Mouse (Mus musculus): Measurements from ENCODE around the gene Phf13.

Phf13 gene

GRCm38 (mm10) chr4:151957584-151958315, 38.3 kb downstream of the Phf13 start:
- H3K9me3 ChIP-seq (ENCODE audit: low read length) = no peaks in the 10 kb centered on the region
- H3K4me1 ChIP-seq (replicated peaks; ENCODE audit: low read depth, low read length) = peaks cover 46% of the 10 kb centered on the region
- H3K27me3 ChIP-seq (ENCODE audit: insufficient read depth, low read length) = no peaks in the 10 kb centered on the region
- no peak for TF ChIP-seq POU5F1 (IDR thresholded peaks at IDR 0.05; ENCODE audit: borderline replicate concordance, low read length)
- TF ChIP-seq NANOG (IDR thresholded peaks at IDR 0.05; ENCODE audit: borderline replicate concordance, low read length) = no peak
- TF ChIP-seq CTCF (conservative IDR thresholded peaks at IDR 0.05; ENCODE audit: low read length) = no peak
- no peak overlapping the region for H3K4me3 ChIP-seq (replicated peaks; ENCODE audit: low read length)
- H3K36me3 ChIP-seq (ENCODE audit: insufficient read depth, low read length) = peaks cover 96% of the 10 kb centered on the region

DNA sequence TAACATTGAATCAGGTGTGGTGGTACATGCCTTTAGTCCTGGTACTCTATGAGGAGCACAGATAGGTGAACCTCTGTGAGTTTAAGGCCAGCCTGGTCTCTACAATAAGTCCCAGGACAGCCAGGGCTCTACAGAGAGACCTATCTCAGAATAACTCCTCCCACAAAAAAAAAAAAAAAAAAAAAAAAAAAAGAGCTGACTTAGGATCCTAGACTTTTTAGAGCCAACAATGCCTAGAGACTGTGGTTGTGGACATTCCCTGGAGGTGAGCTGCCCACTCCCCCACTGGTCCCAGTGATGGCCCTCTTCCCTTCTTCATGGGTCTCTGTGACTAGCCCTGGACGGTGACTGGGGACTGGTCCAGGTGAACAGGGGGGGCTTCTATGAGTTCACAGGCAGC, 40.3 kb downstream of the Phf13 start:
- peaks cover 97% of the 10 kb centered on the region for H3K36me3 ChIP-seq (ENCODE audit: insufficient read depth, low read length)
- H3K9me3 ChIP-seq (ENCODE audit: low read length) = no peaks in the 10 kb centered on the region
- TF ChIP-seq NANOG (IDR thresholded peaks at IDR 0.05; ENCODE audit: borderline replicate concordance, low read length) (no peak), CTCF (conservative IDR thresholded peaks at IDR 0.05; ENCODE audit: low read length) (no peak), POU5F1 (IDR thresholded peaks at IDR 0.05; ENCODE audit: borderline replicate concordance, low read length) (no peak)
- H3K27me3 ChIP-seq (ENCODE audit: insufficient read depth, low read length) = no peaks in the 10 kb centered on the region
- peaks cover 46% of the 10 kb centered on the region for H3K4me1 ChIP-seq (replicated peaks; ENCODE audit: low read depth, low read length)
- no peak overlapping the region for H3K4me3 ChIP-seq (replicated peaks; ENCODE audit: low read length)

DNA sequence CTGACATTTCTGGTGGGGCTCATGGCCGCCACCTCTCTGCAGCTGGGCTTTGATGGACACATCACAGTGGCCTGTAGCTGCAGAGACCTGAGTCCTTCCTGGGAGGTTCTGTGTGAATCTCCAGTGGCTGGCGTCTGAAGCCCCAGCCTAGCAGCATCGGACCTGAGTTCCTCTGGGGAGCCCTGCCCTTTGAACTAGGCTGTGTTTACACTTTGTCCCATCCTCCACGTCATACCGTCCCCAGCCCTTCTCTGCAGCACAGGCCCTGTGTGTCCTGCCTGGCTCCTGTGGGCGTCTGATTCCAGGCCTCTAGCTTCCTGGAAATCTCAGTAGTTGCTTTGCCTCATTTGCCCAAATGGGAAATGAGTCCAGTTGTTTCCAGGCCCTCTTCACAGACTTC, 42.8 kb downstream of the Phf13 start:
- peaks cover 54% of the 10 kb centered on the region for H3K4me1 ChIP-seq (replicated peaks; ENCODE audit: low read depth, low read length)
- H3K4me3 ChIP-seq (replicated peaks; ENCODE audit: low read length) = no peak overlapping the region
- H3K36me3 ChIP-seq (ENCODE audit: insufficient read depth, low read length) = peaks cover 97% of the 10 kb centered on the region
- no peaks in the 10 kb centered on the region for H3K27me3 ChIP-seq (ENCODE audit: insufficient read depth, low read length)
- TF ChIP-seq POU5F1 (IDR thresholded peaks at IDR 0.05; ENCODE audit: borderline replicate concordance, low read length) = no peak
- TF ChIP-seq CTCF (conservative IDR thresholded peaks at IDR 0.05; ENCODE audit: low read length) = no peak
- H3K9me3 ChIP-seq (ENCODE audit: low read length) = no peaks in the 10 kb centered on the region

DNA sequence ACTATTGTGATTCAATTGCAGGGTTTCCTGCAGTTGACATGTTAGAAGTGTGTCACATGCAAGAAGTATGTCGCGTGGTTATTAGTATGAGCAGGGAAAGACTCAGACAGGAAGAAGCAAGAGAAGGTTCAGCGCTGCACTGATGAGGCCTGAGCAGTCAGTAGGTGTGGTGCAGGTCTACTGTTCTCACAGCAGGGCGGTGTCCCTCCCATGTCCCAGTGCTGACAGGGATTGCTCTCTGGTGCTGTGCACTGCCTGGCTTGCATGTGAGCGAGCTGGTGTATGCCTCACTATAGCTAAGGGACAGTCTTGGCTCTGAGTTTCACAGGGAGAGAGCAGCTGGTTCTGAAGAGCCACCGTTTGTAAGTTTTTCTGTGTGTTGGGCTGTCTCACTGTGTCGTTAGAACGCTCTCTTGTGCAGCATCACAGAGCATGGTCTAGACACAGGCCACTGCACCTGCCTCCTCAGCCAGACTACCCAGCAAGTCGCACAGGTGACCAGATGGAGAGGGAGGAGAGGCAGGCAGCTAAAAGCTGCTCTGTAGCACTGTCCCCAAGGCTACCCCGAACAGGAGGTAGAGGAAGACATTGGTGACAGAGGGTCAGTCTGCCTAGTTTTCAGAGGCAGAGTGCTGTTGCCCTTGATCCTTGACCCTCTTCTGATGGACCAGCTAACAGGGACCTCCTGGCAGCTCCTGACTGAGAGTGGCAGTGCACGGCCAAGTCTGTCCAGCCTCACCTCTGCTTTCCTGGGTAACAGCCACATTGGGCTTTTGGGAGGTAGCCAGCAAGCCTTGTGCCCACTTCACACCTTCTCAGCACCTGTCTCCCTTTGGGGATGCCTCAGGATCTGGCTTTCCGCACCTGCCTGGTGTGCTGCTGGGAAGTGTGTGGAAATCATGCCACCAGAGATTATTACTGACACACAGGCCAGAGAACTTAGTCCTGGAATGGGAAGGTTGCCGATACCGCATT, 47.3 kb downstream of the Phf13 start:
- TF ChIP-seq POU5F1 (IDR thresholded peaks at IDR 0.05; ENCODE audit: borderline replicate concordance, low read length) (no peak), NANOG (IDR thresholded peaks at IDR 0.05; ENCODE audit: borderline replicate concordance, low read length) (no peak), CTCF (conservative IDR thresholded peaks at IDR 0.05; ENCODE audit: low read length) (no peak)
- Histone ChIP-seq H3K4me3 (replicated peaks; ENCODE audit: low read length) (no peak overlapping the region), H3K9me3 (ENCODE audit: low read length) (no peaks in the 10 kb centered on the region), H3K27me3 (ENCODE audit: insufficient read depth, low read length) (no peaks in the 10 kb centered on the region), H3K36me3 (ENCODE audit: insufficient read depth, low read length) (peaks cover 91% of the 10 kb centered on the region), H3K4me1 (replicated peaks; ENCODE audit: low read depth, low read length) (peaks cover 77% of the 10 kb centered on the region)

DNA sequence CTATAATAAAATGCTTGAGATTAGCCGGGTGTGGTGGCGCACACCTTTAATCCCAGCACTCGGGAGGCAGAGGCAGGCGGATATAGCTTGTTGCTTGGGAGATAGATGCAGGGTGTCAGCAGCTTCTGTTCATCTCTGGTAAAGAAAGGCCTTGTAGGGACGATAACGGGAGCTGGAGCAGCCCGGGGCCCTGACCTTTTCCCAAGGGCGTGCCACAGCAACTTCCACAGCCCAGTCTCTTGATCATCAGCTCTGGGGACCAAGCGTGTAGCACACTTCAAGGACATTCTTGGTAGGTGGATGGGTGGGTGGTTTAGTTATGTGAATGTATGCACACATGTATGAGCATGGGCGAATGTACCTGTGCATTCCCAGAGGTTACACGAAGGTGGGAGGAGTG, 49.8 kb downstream of the Phf13 start:
- H3K4me3 ChIP-seq (replicated peaks; ENCODE audit: low read length) = no peak overlapping the region
- TF ChIP-seq NANOG (IDR thresholded peaks at IDR 0.05; ENCODE audit: borderline replicate concordance, low read length) (no peak), CTCF (conservative IDR thresholded peaks at IDR 0.05; ENCODE audit: low read length) (no peak), POU5F1 (IDR thresholded peaks at IDR 0.05; ENCODE audit: borderline replicate concordance, low read length) (no peak)
- H3K4me1 ChIP-seq (replicated peaks; ENCODE audit: low read depth, low read length) = peaks cover 74% of the 10 kb centered on the region
- no peaks in the 10 kb centered on the region for H3K27me3 ChIP-seq (ENCODE audit: insufficient read depth, low read length)
- H3K9me3 ChIP-seq (ENCODE audit: low read length) = no peaks in the 10 kb centered on the region
- peaks cover 79% of the 10 kb centered on the region for H3K36me3 ChIP-seq (ENCODE audit: insufficient read depth, low read length)

All from E14TG2a.4 (cell line).